Mouse (Mus musculus): ENCODE results near the gene Pink1.

- TF ChIP-seq POLR2A (IDR thresholded peaks at IDR 0.05; ENCODE audit: borderline replicate concordance, control insufficient read depth, low read depth, low read length): no peak
- no peak for TF ChIP-seq CTCF (IDR thresholded peaks at IDR 0.05; ENCODE audit: control insufficient read depth, insufficient read depth, low read length)
Measured at GRCm38 (mm10) chr4:138352692-138353091, 26.6 kb upstream of the Pink1 start.

All from bone marrow, adult 2 months (tissue).